Comparison of ENCODE assay signal across 7 mouse cellular contexts in genomic region chr2:22758310-22758972, GRCm38 (mm10). TPM values are rescaled to one million over a fixed set of nuclear protein-coding genes. Genes with fewer than 3 reads are reported as not detected.
DNase-seq lines count a peak whose midpoint lies in the region; TF ChIP-seq lines count a peak whose summit lies in the region.

No protein-coding gene starts in this region.

- H3ac ChIP-seq in C2C12 (ENCODE audit: control insufficient read depth, insufficient read length, low read depth) = no peak overlapping the region

- peak; percentile 29 for TF ChIP-seq CTCF in C2C12 (IDR thresholded peaks at IDR 0.05; ENCODE audit: control insufficient read depth, insufficient read depth, insufficient read length)
- 0 out of 2 replicates have a peak, but pooled peaks have one; percentile 2 for TF ChIP-seq CTCF in lung, adult 2 months (IDR thresholded peaks at IDR 0.05; ENCODE audit: insufficient read depth, low read length)

- DNase-seq in ES-CJ7 (ENCODE audit: low read depth, low spot score) = peak; percentile 51
- DNase-seq in cerebellum, postnatal 14 days = peak; percentile 84 to 86
- DNase-seq in gastrocnemius, postnatal 14 days = peak; percentile 49
- peak; percentile 75 for DNase-seq in kidney, postnatal 14 days
- DNase-seq in lung, adult 2 months = no peak
- DNase-seq in right cerebral cortex, adult 18-20 months = peak; percentile 67

- intact Hi-C loops in gastrocnemius, postnatal 14 days (cut with DNase I; ENCODE audit: low total_unique reads) = loop anchor here (10.0 kb wide), 1 partner anchor 106 kb away; no protein-coding TSS in a partner anchor

- no peaks in the 10 kb centered on the region for H3K36me3 ChIP-seq in C2C12 (ENCODE audit: control insufficient read depth, insufficient read depth)

- no peaks in the 10 kb centered on the region for H3K79me2 ChIP-seq in C2C12 (ENCODE audit: control insufficient read depth, insufficient read depth)

- no peaks in the 10 kb centered on the region for H3K79me3 ChIP-seq in C2C12 (ENCODE audit: low read depth)

- TF ChIP-seq POLR2A in lung, adult 2 months (IDR thresholded peaks at IDR 0.05; ENCODE audit: borderline replicate concordance, extremely low read depth, low read depth, low read length) = no peak

- no peaks in the 10 kb centered on the region for H3K27me3 ChIP-seq in C2C12 (ENCODE audit: control insufficient read depth, insufficient read depth, insufficient read length)

- H3K4me1 ChIP-seq in lung, adult 2 months (ENCODE audit: control insufficient read depth, insufficient read depth, low read length) = no peaks in the 10 kb centered on the region

- 33% methylated on average over 6 of the region's 6 CpGs for WGBS in lung, adult 2 months

- no peak overlapping the region for H3K4me3 ChIP-seq in C2C12 (ENCODE audit: insufficient read depth, poor library complexity, severe bottlenecking)
- no peak overlapping the region for H3K4me3 ChIP-seq in lung, adult 2 months (replicated peaks; ENCODE audit: extremely low read depth, low read depth, low read length)

TF ChIP-seq in C2C12, 6 proteins besides CTCF, POLR2A, EP300 and RAD21:
- no peak for TF ChIP-seq FOSL1 (IDR thresholded peaks at IDR 0.05; ENCODE audit: insufficient read depth, low read length, poor library complexity, severe bottlenecking)
- no peak for TF ChIP-seq MYOG (IDR thresholded peaks at IDR 0.05; ENCODE audit: control insufficient read depth, extremely low read depth, insufficient read length)
- TF ChIP-seq MYOD1 (IDR thresholded peaks at IDR 0.05; ENCODE audit: control insufficient read depth, insufficient read length, low read depth) = no peak
- no peak for TF ChIP-seq USF1 (IDR thresholded peaks at IDR 0.05; ENCODE audit: low read depth)
- no peak for TF ChIP-seq MAX (IDR thresholded peaks at IDR 0.05)
- TF ChIP-seq CEBPB (IDR thresholded peaks at IDR 0.05; ENCODE audit: low read depth) = no peak

RNA-seq across cellular contexts. Expression of gene Apbb1ip, which starts 15.5 kb away (rescaled TPM):
- 4.0 TPM for polyA plus RNA-seq in C2C12 (2012; fragmentation: generic; extraction: Trizol)
- total RNA-seq in gastrocnemius, postnatal 14 days (2021) = 1 to 10 TPM; 2.6 to 2.7 TPM
- polyA plus RNA-seq in lung, adult 2 months (2012; rRNA removed) = 5.5 and 6.1 TPM in 2 replicates
